In genomic region chr13:104446974-104447373, GRCm38 (mm10) we compare ENCODE assay signal across 16 mouse cellular contexts.
"Had no signal": no experiment of that assay in that cellular context is flagged by ENCODE, and none has a peak within 500 bp of the region (broad histone marks: within the 10 kb centered on the region; RNA-seq: fewer than 3 reads in every experiment).

No protein-coding gene starts in this region.

- DNase-seq: kidney, postnatal 25 days; layer of hippocampus, postnatal 36 days; liver, embryonic 13.5 days; lung, adult 2 months; right cerebral cortex, adult 18-20 months; right cerebral cortex, postnatal 14 days; spleen, adult 18-20 months; thymus, postnatal 36 days had no signal

- H3K4me1 ChIP-seq: liver, embryonic 13.5 days; midbrain, embryonic 12.5 days; midbrain, embryonic 15.5 days; neural tube, embryonic 12.5 days; neural tube, embryonic 15.5 days; stomach, embryonic 15.5 days had no signal

- H3K36me3 ChIP-seq: liver, embryonic 13.5 days; midbrain, embryonic 15.5 days; neural tube, embryonic 12.5 days; neural tube, embryonic 15.5 days had no signal

- H3K9me3 ChIP-seq: liver, embryonic 13.5 days; megakaryocyte, embryonic 14.5 days; midbrain, embryonic 12.5 days; midbrain, embryonic 15.5 days; neural tube, embryonic 12.5 days; neural tube, embryonic 15.5 days; stomach, embryonic 15.5 days had no signal

- H3K27ac ChIP-seq: left cerebral cortex, adult 2 months; liver, embryonic 13.5 days; midbrain, embryonic 12.5 days; midbrain, embryonic 15.5 days; neural tube, embryonic 12.5 days; neural tube, embryonic 15.5 days; stomach, embryonic 15.5 days had no signal

- H3K4me3 ChIP-seq: left cerebral cortex, adult 2 months; liver, embryonic 13.5 days; megakaryocyte, embryonic 14.5 days; midbrain, embryonic 12.5 days; midbrain, embryonic 15.5 days; neural tube, embryonic 12.5 days; neural tube, embryonic 15.5 days; stomach, embryonic 15.5 days had no signal

- H3K27me3 ChIP-seq: liver, embryonic 13.5 days; megakaryocyte, embryonic 14.5 days; midbrain, embryonic 12.5 days; midbrain, embryonic 15.5 days; neural tube, embryonic 12.5 days; neural tube, embryonic 15.5 days; stomach, embryonic 15.5 days had no signal

- H3K4me2 ChIP-seq: liver, embryonic 13.5 days; midbrain, embryonic 12.5 days; midbrain, embryonic 15.5 days; neural tube, embryonic 12.5 days; neural tube, embryonic 15.5 days; stomach, embryonic 15.5 days had no signal

- ATAC-seq: intestine, embryonic 16.5 days; midbrain, embryonic 15.5 days had no signal

- H3K9ac ChIP-seq: liver, embryonic 13.5 days; midbrain, embryonic 12.5 days; midbrain, embryonic 15.5 days; neural tube, embryonic 12.5 days; neural tube, embryonic 15.5 days; stomach, embryonic 15.5 days had no signal
